Mouse (Mus musculus) erythroblast, adult 5-6 weeks (primary cell): ENCODE results near the gene Mvb12b. TPM values are rescaled to one million over a fixed set of nuclear protein-coding genes. Genes with fewer than 3 reads are reported as not detected.

Experiments
- ATAC-seq: replicated peaks from 2 replicates; pipeline ENCODE4 v1.8.0; 2016; ENCODE audit warnings: moderate number of reproducible peaks, mild to moderate bottlenecking, moderate TSS enrichment, inconsistent platforms; ENCODE audit not compliant: poor library complexity, low FRiP score, severe bottlenecking
- total RNA-seq, 2 experiments: library from RNA; stranded (forward) in 1 of 2; stranded (reverse) in 1 of 2; fragments of 150-400 nt in 1 of 2; fragments of 200-764, 138-1000 nt in 1 of 2; gene quantifications; 2 replicates each; pipeline versions ENCODE4 v1.2.3 to v1.2.4; 2015 to 2017; ENCODE audit warnings: low replicate concordance in 2 of 2

Gene Mvb12b
- total RNA-seq, 2 experiments from 2014 or later: 17.1 to 23.8 TPM

- ATAC-seq: no peak
These were observed 69.4 kb downstream of the Mvb12b start for GRCm38 (mm10) chr2:33818385-33818784.

DNA sequence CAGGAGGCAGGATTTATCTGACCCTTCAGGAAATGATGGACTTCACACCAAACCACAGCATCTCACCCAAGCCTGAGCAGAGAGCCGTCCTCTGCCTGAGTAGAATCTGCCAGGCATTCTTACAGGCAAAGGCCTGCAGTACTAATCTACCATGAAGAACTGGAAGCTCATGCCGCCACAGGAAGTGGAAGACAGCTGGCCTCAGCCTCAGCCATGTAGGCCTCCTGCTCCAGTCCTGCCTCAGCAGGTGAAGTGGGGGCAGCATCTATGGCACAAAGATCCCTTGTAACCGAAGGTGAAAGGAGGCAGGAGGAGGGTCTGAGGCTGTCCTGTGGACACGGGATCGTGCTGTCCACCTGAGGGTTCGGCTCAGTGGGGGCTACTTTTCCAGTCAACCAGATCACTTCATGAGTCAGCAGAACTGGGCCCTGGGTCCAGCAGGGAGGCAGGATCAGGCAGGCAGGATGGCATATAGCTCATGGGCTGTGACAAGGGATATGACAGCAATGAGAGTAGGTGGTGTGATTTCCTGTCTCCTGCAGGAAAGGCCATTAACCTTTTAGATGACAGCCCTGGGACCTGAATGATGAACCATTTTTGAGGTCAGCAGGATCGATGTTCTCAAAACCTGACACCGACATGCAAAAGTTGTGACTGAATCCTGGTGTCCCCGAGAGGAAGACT lies 69.9 kb downstream of the Mvb12b start:
- no peak for ATAC-seq

DNA sequence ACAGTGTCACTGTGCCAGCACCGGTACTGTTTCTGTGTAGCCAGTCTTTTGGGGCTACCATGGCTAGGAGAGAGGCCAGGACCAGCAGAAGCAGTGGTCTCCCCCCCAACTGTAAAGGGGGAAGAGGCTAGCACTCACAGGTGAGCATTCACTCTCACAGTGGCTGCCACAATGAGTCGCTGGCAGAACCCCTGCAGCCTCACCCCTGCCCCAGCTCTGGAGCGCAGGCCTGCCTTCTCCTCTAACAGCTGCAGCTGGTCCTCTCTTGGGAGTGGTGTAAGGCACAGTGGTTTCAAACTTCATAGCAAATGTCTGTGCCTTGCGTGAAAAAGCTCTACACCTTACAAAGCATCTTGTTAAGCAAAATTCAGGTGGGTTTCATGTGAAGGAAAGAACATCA lies 70.7 kb downstream of the Mvb12b start:
- no peak for ATAC-seq

GRCm38 (mm10) chr2:33814581-33814980 lies 73.2 kb downstream of the Mvb12b start:
- ATAC-seq: no peak

DNA sequence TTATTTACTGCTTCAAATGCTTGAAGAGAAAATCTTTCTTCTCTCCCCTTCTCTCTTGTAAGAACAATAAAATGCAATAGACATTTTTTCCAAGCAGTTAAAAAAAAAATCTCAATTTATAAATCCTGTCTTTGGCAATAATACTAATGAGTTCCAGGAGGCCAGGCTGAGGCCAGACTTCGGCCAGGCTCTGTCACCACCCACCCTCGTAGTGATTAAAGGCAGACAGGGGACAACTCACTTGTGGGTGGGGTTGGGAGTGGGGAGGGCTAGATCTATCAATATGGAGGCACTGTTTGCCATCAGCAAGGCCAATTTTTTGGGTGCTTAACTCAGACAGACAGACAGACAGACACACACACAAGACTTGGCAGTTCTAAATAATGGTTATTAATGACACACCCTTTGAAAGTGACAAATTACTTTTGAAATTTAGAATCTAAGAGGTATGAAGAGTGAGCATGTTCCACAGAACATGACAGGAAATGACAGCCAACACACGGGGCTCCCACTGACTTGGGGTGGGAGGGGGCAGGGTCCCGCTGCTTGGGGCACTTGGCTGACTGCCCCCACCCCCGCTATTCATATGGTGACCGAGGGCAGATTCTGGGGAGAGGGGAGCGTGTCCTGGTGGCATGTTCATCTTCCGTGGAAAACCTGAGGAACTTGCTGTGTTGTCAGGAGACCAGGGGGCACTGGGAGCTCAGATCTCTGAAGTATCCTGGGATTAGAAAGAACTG lies 74.1 kb downstream of the Mvb12b start:
- ATAC-seq: no peak

DNA sequence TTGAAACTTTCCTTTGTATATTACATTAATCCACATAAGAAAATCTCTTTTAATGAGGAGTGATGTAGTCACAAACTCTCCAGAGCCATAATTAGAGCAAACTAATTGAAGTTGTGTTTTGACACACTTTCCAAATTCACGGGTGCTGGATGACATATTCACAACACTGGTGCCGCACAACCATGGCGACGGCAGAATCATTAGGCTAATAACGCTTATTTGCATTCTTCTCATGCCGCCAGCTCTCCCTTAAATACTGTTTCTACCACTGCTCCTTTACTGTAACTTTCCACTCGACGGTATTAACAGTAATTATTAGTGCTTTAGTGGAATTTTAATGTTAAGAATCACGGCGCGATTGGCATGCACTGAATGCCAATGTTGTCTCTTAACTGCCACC lies 74.8 kb downstream of the Mvb12b start:
- ATAC-seq: no peak

DNA sequence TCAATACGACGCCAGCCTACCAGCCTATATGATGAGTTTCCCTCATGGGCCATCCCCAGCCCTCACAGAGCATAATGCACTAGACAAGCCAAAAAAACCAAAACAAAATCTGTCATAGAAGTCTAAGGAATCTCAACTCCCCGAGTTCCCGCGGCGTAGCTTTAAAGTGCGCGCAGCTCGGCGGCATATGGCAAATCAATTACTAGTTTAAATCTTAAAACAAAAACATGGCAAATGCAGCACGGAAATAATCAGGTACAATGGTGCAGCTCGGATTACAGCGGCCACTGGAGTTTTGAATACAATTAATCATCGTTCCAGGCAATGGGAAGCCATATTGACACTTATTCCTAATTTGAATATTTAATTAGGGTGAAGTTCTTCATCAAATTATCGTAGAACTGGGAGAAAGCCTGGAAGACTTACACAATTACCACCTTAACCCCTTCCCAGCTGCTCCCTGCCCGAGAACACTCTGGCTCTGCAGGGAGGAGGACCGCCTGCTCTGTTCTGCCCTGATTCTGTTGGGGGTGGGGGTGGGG lies 76.3 kb downstream of the Mvb12b start:
- ATAC-seq: no peak

GRCm38 (mm10) chr2:33809081-33809480 lies 78.7 kb downstream of the Mvb12b start:
- no peak for ATAC-seq

DNA sequence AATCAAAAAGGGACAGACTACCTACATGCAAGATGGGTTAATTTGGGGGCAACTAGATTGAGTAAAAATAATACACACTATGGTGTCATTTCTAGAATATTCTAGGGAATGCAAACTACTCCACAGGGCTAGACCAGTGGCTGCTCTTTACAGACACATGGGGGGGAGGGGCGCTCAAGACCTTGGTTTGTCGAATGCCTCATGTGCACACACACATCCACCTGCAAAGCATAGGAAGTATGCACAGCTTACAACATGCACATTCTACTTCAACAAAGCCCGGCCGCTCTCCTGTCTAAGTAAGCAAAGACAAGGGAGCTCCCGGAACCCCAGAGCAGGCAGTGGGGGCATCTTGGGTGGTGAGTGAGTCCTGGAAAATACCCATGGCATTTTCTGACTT lies 79.7 kb downstream of the Mvb12b start:
- no peak for ATAC-seq

- ATAC-seq: no peak
These were observed 82.1 kb downstream of the Mvb12b start for GRCm38 (mm10) chr2:33805640-33806039.

DNA sequence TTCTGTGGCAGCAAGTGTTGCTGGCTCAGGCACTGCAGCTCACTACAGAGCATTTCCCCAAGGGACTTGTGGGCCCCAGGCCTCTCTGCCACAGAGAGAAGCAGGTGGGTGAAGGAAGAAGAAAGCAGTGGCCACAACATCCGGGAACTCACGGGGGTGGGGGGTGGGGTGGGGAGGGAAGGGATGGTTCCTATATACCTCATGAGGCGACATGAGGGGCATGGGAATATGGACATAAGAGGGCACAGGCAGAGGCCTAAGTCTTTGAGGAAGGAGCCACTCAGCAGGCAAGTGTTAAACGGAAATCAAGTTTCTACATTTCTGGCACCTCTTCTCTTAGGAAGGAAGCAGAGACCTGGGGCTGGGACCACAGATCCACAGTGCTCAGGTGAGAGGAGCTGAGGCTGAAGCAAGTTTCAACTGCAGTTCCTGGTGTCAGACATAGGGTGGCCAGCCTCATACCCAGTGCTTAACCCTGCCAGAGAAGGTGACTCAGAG lies 84.0 kb downstream of the Mvb12b start:
- no peak for ATAC-seq

DNA sequence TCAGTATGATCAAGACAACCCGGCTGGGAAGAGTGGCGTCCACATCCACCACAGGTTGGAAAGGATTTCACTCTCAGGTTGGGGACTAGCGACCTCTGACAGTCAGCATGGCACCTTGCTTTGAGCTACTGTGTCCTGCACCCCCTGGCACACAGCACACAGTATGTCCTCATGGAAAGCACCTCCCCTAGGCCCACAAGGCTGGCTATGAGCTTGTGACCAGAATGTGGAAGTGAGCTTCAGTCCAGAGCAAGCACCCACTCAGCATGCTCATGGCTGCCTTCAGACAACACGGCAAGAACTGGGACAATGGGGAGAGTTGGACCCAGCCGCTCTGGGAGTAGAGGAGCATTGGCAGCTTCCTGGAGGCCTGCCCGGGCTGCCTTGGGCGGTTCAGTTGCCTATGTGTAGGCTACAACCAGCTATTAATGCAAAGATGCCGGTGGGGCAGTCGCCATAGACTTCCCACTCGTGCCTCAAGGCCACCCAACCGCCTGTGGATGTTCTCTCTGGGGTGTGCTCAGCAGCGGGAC lies 84.6 kb downstream of the Mvb12b start:
- ATAC-seq: no peak

DNA sequence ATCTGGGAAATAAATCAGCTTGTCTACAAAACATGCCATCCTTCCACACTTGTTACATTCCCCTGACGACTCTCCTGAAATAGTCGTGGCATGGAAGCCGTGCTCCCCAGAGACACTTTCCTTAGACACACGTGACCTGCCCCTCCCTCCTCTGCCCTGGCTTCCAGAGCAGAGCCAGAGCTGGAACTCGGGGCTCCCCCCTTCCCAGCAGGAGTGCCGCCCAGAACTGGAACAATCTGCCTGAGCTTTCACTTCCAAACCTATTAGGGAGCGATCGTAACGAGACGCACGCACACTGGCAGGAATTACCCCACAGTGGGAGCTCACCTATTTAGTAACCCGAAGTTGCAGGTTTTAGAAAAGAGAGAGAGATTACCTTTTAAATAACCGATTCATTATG lies 86.0 kb downstream of the Mvb12b start:
- ATAC-seq: no peak

GRCm38 (mm10) chr2:33801336-33801735 lies 86.4 kb downstream of the Mvb12b start:
- no peak for ATAC-seq

GRCm38 (mm10) chr2:33800221-33800620 lies 87.5 kb downstream of the Mvb12b start:
- ATAC-seq: no peak

GRCm38 (mm10) chr2:33795716-33796472 lies 91.9 kb downstream of the Mvb12b start:
- no peak for ATAC-seq

- ATAC-seq: no peak
These were observed 92.7 kb downstream of the Mvb12b start for GRCm38 (mm10) chr2:33795001-33795580.

GRCm38 (mm10) chr2:33794483-33794882 lies 93.3 kb downstream of the Mvb12b start:
- no peak for ATAC-seq

DNA sequence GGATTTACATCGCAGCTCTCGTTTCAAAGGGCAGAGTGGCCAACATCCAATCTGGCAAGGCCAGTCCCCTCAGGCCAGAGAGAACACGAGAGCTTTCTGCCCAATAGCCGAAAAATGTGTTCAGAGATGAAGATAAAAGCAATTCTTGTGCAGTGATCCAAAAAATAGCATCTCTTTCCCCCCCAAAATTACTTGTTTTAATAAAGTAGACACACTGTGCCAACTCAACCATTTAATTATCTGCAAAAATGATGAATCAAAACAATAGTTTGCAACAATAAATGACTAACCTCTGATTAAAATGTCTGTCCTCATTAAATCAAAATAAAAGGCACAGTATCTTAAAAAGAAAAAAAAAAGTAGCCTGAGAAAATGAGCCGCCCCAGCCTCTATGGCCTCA lies 97.4 kb downstream of the Mvb12b start:
- ATAC-seq: no peak

DNA sequence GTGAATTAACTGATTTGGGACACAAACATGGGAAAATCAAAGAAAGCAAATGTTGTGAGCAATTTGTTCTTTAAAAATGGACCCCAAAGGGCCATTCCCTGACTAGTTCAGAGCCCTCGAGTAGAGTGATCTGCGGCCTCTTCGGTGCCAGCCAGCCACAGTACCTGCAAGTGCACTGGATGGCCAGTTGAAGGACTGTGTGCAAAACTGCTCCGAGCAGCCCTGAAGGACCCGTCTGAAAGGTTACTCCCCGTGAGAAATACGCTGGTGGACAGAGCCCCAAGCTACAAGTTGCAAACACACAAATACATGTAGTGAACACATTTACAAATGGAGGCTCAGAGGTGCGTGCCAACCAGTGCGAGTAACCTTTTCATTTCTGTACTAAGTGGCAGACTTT lies 98.0 kb downstream of the Mvb12b start:
- ATAC-seq: no peak
